Mouse (Mus musculus): ENCODE data around the gene Cct2. TPM values are rescaled to one million over a fixed set of nuclear protein-coding genes. Genes with fewer than 3 reads are reported as not detected.

Cct2 gene
- polyA plus RNA-seq, 1 experiment from 2014 or later: 119 TPM

DNA sequence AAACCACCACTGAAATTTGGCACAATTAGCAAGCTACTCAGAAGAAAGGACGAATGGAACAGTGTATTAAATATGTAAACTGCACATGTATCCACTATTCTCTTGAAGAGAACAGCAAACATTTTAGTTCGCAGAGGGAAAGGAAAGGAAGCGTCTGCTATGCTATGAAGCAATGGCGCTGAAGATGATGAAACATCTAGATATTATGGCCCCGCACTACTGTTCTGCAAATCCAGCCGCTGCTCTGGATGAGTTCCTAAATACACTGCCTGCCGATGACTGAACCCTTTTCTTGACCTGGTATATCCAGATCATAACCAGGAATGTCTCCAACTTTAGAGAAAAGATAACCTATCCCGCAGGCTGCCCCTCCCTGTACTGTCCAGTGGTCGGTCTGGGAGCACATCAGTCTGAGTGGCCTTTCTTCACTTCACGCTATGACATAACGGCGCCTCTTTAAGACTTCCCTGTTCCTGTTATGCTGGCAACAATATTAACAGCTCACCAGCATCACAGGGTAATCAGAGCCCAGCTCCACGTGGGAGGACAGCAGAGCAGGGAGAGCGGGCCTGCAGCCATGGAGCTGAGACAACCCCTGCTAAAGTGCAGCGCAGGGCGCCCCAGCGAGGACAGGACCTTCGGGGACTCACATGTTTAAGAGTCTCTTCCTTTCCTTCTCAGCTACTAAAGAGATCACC lies 8.7 kb upstream of the Cct2 start:
- Histone ChIP-seq H3K9me3 (ENCODE audit: control insufficient read depth, low read length) (no peaks in the 10 kb centered on the region), H3K36me3 (ENCODE audit: control insufficient read depth, insufficient read depth, low read length) (peaks cover 16% of the 10 kb centered on the region), H3K4me1 (replicated peaks; ENCODE audit: control insufficient read depth, insufficient read depth) (no peaks in the 10 kb centered on the region), H3K27me3 (ENCODE audit: control insufficient read depth, insufficient read depth, low read length) (no peaks in the 10 kb centered on the region), H3K27ac (replicated peaks) (no peak overlapping the region), H3K4me2 (replicated peaks; ENCODE audit: low read depth) (no peak overlapping the region), H3K9ac (ENCODE audit: low read length) (no peak overlapping the region), H3K4me3 (ENCODE audit: low read depth, low read length) (no peak overlapping the region)
- DNase-seq (ENCODE audit: low spot score): no peak
- TF ChIP-seq CTCF (IDR thresholded peaks at IDR 0.05; ENCODE audit: low read depth) (no peak), EP300 (optimal IDR thresholded peaks at IDR 0.05) (no peak)
- WGBS: 88% methylated on average over 18 of the region's 18 CpGs
- no peak for ATAC-seq (ENCODE audit: low FRiP score, low TSS enrichment)

DNA sequence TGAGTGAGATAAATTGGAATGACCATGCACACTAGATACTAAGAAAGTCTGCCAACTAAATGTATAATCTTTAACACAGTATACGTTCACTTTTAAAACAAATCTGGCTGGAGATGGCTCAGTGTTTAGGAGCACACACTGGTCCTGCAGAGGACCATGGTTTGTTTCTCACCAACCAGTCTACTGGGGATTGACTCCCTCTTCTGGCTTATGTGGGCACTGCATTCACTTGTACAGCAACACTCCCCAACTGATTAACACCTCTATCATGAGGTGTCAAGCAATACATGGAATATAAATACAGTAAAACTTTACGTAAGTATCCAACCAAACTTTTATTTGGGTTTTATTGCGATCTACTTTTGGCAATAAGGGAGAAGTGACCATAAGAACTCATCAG lies 5.5 kb upstream of the Cct2 start:
- no peak overlapping the region for H3K4me2 ChIP-seq (replicated peaks; ENCODE audit: low read depth)
- DNase-seq (ENCODE audit: low spot score): no peak
- 88% methylated on average over 3 of the region's 3 CpGs for WGBS
- no peak for ATAC-seq (ENCODE audit: low FRiP score, low TSS enrichment)
- no peaks in the 10 kb centered on the region for H3K4me1 ChIP-seq (replicated peaks; ENCODE audit: control insufficient read depth, insufficient read depth)
- H3K9me3 ChIP-seq (ENCODE audit: control insufficient read depth, low read length): no peaks in the 10 kb centered on the region
- TF ChIP-seq CTCF (IDR thresholded peaks at IDR 0.05; ENCODE audit: low read depth) (peak; percentile 44), EP300 (optimal IDR thresholded peaks at IDR 0.05) (no peak)
- peaks cover 4% of the 10 kb centered on the region for H3K36me3 ChIP-seq (ENCODE audit: control insufficient read depth, insufficient read depth, low read length)
- H3K27ac ChIP-seq (replicated peaks): no peak overlapping the region
- H3K4me3 ChIP-seq (ENCODE audit: low read depth, low read length): no peak overlapping the region
- no peak overlapping the region for H3K9ac ChIP-seq (ENCODE audit: low read length)
- H3K27me3 ChIP-seq (ENCODE audit: control insufficient read depth, insufficient read depth, low read length): no peaks in the 10 kb centered on the region

DNA sequence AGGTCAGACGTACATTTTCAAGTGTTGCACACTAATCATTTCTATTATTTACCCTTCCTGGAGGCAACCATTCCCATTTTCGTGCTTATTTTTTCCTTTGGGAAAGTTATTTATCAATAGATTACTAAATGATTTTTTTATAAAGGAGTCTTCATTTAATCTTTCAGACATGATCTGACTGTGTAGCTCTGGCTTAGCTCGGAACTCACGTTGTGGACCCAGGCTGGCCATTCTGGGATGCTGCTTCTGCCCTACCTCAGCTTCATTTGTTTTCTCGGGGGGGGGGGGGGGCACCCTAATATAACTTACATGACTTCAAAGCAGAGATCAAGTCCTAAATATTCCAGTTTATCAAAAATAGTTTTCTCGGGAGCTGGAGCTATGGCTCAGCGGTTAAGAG lies 462 bp upstream of the Cct2 start:
- DNase-seq (ENCODE audit: low spot score): no peak
- no peaks in the 10 kb centered on the region for H3K27me3 ChIP-seq (ENCODE audit: control insufficient read depth, insufficient read depth, low read length)
- 0 out of 2 replicates have a peak, but pooled peaks have one; percentile 17 for ATAC-seq (ENCODE audit: low FRiP score, low TSS enrichment)

DNA sequence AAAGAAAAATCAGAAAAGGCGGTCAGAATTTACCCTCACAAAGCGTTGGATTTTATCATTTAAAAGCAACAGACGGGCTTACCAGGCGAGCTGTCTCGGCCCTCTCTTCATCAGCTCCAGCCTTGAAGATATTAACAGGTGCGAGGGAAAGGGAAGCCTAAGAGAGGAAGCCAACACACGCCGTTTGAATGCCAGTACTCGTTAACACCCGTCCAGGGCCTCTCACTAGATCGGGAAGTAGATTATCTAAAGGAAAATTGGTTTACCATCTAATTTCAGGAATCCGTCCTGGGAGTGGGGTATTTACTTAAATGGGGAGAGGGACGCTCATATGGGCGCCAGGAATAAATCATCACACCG lies 740 bp downstream of the Cct2 start:
- DNase-seq (ENCODE audit: low spot score): no peak
- TF ChIP-seq CTCF (IDR thresholded peaks at IDR 0.05; ENCODE audit: low read depth) (no peak), EP300 (optimal IDR thresholded peaks at IDR 0.05) (no peak)
- peak overlapping the region; percentile 65 for H3K4me2 ChIP-seq (replicated peaks; ENCODE audit: low read depth)
- WGBS: 2% methylated on average over 15 of the region's 15 CpGs
- H3K36me3 ChIP-seq (ENCODE audit: control insufficient read depth, insufficient read depth, low read length): peaks cover 21% of the 10 kb centered on the region
- no peak for ATAC-seq (ENCODE audit: low FRiP score, low TSS enrichment)
- H3K4me1 ChIP-seq (replicated peaks; ENCODE audit: control insufficient read depth, insufficient read depth): no peaks in the 10 kb centered on the region
- H3K9ac ChIP-seq (ENCODE audit: low read length): peak overlapping the region; percentile 91
- H3K9me3 ChIP-seq (ENCODE audit: control insufficient read depth, low read length): no peaks in the 10 kb centered on the region
- peak overlapping the region; percentile 90; the same call in 1 of the 2 replicates for H3K27ac ChIP-seq (replicated peaks)
- no peaks in the 10 kb centered on the region for H3K27me3 ChIP-seq (ENCODE audit: control insufficient read depth, insufficient read depth, low read length)
- peak overlapping the region; percentile 98 for H3K4me3 ChIP-seq (ENCODE audit: low read depth, low read length)

More for the DNA sequence above, 462 bp upstream of the Cct2 start:
- Histone ChIP-seq H3K36me3 (ENCODE audit: control insufficient read depth, insufficient read depth, low read length) (peaks cover 17% of the 10 kb centered on the region), H3K4me2 (replicated peaks; ENCODE audit: low read depth) (peak overlapping the region; percentile 55), H3K9me3 (ENCODE audit: control insufficient read depth, low read length) (no peaks in the 10 kb centered on the region), H3K27ac (replicated peaks) (peak overlapping the region; percentile 45; the same call in 1 of the 2 replicates), H3K4me1 (replicated peaks; ENCODE audit: control insufficient read depth, insufficient read depth) (no peaks in the 10 kb centered on the region), H3K9ac (ENCODE audit: low read length) (peak overlapping the region; percentile 35; the same call in 1 of the 2 replicates), H3K4me3 (ENCODE audit: low read depth, low read length) (peak overlapping the region; percentile 98)
- TF ChIP-seq CTCF (IDR thresholded peaks at IDR 0.05; ENCODE audit: low read depth) (no peak), EP300 (optimal IDR thresholded peaks at IDR 0.05) (no peak)
- 7% methylated on average over 7 of the region's 7 CpGs for WGBS

DNA sequence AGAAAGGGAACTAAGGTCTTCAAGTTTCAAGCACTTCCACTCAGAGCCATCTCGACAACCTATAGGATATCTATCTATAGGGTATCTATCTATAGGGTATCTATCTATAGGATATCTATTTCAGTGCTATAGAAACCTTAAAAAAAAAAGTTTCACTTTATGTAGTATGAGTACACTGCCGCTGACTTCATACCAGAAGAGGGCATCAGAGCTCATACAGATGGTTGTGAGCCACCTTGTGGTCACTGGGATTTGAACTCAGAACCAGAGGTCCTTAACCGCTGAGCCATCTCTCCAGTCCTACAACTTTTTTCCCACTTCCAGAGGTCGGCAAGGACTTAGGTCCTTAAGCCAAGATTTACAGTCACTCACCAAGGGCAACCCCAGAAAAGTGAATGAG lies 7.9 kb downstream of the Cct2 start:
- Histone ChIP-seq H3K9ac (ENCODE audit: low read length) (no peak overlapping the region), H3K36me3 (ENCODE audit: control insufficient read depth, insufficient read depth, low read length) (peaks cover 54% of the 10 kb centered on the region), H3K4me2 (replicated peaks; ENCODE audit: low read depth) (no peak overlapping the region), H3K27ac (replicated peaks) (no peak overlapping the region), H3K9me3 (ENCODE audit: control insufficient read depth, low read length) (no peaks in the 10 kb centered on the region), H3K4me1 (replicated peaks; ENCODE audit: control insufficient read depth, insufficient read depth) (no peaks in the 10 kb centered on the region), H3K27me3 (ENCODE audit: control insufficient read depth, insufficient read depth, low read length) (no peaks in the 10 kb centered on the region), H3K4me3 (ENCODE audit: low read depth, low read length) (no peak overlapping the region)
- ATAC-seq (ENCODE audit: low FRiP score, low TSS enrichment) (no peak), DNase-seq (ENCODE audit: low spot score) (no peak)
- TF ChIP-seq EP300 (optimal IDR thresholded peaks at IDR 0.05) (no peak), CTCF (IDR thresholded peaks at IDR 0.05; ENCODE audit: low read depth) (peak; percentile 51)
- WGBS: 92% methylated on average over 4 of the region's 4 CpGs

DNA sequence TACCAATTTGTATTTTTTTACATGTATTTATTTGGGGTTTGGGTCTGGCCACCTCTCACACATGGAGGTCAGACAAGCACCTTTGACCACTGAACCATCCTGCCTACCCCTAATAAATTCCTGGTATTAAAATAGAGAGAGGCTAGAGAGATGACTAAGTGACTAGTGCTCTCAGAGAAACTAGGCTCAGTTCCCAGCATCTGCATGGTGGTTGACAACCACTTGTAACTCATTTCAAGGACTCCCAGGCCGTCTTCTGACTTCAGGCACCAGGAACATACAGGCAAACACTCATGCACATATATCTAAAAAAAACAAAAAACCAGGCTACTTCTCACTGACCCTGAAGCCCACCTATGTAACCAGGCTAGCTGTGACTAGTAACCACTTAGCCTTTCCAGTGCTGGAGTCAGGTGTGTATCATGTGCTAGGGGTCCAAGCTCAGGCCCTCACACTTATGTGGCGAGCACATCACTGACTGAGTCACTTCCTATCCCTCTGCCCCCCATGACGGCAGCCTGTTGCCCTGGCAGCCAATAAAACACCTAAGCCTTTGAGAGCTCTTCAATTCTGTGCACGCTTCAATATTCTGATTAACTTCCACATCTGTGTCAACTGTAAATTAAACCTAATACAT lies 13.5 kb downstream of the Cct2 start:
- DNase-seq (ENCODE audit: low spot score) (no peak), ATAC-seq (ENCODE audit: low FRiP score, low TSS enrichment) (no peak)
- no peaks in the 10 kb centered on the region for H3K4me1 ChIP-seq (replicated peaks; ENCODE audit: control insufficient read depth, insufficient read depth)
- TF ChIP-seq CTCF (IDR thresholded peaks at IDR 0.05; ENCODE audit: low read depth) (no peak), EP300 (optimal IDR thresholded peaks at IDR 0.05) (no peak)
- H3K9ac ChIP-seq (ENCODE audit: low read length): no peak overlapping the region
- H3K36me3 ChIP-seq (ENCODE audit: control insufficient read depth, insufficient read depth, low read length): peaks cover 34% of the 10 kb centered on the region
- 74% methylated on average over 4 of the region's 4 CpGs for WGBS
- no peak overlapping the region for H3K4me2 ChIP-seq (replicated peaks; ENCODE audit: low read depth)
- no peaks in the 10 kb centered on the region for H3K27me3 ChIP-seq (ENCODE audit: control insufficient read depth, insufficient read depth, low read length)
- no peak overlapping the region for H3K27ac ChIP-seq (replicated peaks)
- no peak overlapping the region for H3K4me3 ChIP-seq (ENCODE audit: low read depth, low read length)
- no peaks in the 10 kb centered on the region for H3K9me3 ChIP-seq (ENCODE audit: control insufficient read depth, low read length)

All from stomach, postnatal 0 days (tissue).